Mouse (Mus musculus): ENCODE measurements around the gene Tbck. TPM values are rescaled to one million over a fixed set of nuclear protein-coding genes. Genes with fewer than 3 reads are reported as not detected.

Gene Tbck
- total RNA-seq, 2 experiments from 2014 or later, result 30.0 to 32.0 TPM

DNA sequence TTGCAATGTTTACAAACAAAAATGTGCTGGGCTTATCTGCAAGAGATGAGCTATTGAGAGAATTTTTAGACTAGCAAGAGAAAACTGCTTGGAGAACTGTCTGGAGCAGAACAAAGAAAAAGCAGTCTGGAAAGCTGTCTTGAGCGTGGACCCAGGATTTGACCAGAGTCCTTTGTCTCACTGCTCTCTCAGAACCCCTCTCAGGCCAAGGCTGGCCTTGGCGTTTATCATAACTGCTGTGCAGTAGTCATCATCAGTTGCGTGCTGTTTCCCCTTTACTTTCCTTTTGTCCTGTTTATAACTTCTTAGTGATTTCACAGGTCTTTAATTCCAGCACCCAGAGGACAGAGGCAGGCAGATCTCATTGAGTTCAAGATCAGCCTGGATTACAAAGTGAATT, 20.3 kb downstream of the Tbck start:
- Histone ChIP-seq H3K4me3 (no peak overlapping the region), H3K27ac (no peak overlapping the region)
- no peak for DNase-seq (ENCODE audit: extremely low spot score in 1 of 2, low spot score in 2 of 2)
- intact Hi-C loops (cut with DNase I), result loop anchor here (10.0 kb wide), 1 partner anchor 499 kb away; no protein-coding TSS in a partner anchor
- no peak for TF ChIP-seq CTCF (IDR thresholded peaks at IDR 0.05)

- intact Hi-C loops (cut with DNase I), result loop anchor here (10.0 kb wide), 1 partner anchor 502 kb away; no protein-coding TSS in a partner anchor
- TF ChIP-seq CTCF (IDR thresholded peaks at IDR 0.05), result no peak
- no peak for DNase-seq (ENCODE audit: extremely low spot score in 1 of 2, low spot score in 2 of 2)
- Histone ChIP-seq H3K27ac (no peak overlapping the region), H3K4me3 (no peak overlapping the region)
Measured at GRCm38 (mm10) chr3:132706977-132707376, 23.0 kb downstream of the Tbck start.

- no peak for TF ChIP-seq CTCF (IDR thresholded peaks at IDR 0.05)
- intact Hi-C loops (cut with DNase I), result no loop called here
- no peak for DNase-seq (ENCODE audit: extremely low spot score in 1 of 2, low spot score in 2 of 2)
- no peak overlapping the region for H3K4me3 ChIP-seq
- no peak overlapping the region for H3K27ac ChIP-seq
Measured at GRCm38 (mm10) chr3:132713913-132714312, 30.0 kb downstream of the Tbck start.

DNA sequence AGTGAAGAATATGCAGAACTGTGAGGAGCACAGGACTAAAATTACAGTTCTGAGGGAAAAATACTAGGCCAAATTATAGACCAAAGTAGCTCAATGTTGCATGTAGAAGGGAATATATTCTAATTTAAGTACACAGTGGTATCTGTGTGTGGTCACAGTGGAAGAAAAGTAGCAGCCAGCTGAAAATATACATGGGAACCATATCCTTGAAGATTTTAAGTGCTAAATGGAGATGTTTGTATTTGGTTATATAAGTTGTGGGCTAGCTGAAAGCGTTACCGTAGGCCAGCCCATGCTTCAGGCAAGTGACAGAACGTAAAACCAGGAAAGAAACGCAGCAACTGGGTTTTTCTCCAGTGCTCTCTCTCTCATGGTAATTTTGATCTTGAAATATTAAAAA, 33.4 kb downstream of the Tbck start:
- intact Hi-C loops (cut with DNase I), result no loop called here
- no peak for DNase-seq (ENCODE audit: extremely low spot score in 1 of 2, low spot score in 2 of 2)
- no peak for TF ChIP-seq CTCF (IDR thresholded peaks at IDR 0.05)
- no peak overlapping the region; the same call in 1 of the 2 replicates for H3K27ac ChIP-seq
- no peak overlapping the region for H3K4me3 ChIP-seq

DNA sequence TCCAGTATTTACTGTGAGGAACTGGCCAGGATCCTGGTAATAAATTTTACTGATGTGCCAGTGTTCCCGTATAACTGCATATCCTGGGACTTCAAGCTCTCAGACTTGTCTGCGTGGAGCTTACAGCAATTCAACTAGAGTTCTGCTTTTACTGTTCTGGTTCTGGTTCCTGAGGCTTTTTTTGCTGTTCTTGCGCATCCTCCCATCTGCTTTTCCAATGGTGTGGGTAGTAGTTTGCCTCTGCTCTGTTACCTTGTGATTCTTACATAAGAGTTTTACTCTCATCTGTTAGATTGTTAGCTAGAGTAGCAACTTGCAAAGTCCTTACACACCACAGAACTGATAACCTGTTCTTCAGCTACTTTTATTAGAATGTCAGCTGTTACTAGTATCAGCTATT, 40.4 kb downstream of the Tbck start:
- Histone ChIP-seq H3K4me3 (no peak overlapping the region), H3K27ac (0 out of 2 replicates have a peak overlapping the region, but pooled peaks have one; percentile 21)
- intact Hi-C loops (cut with DNase I), result no loop called here
- peak in 1 of 2 experiments; percentile 24 for DNase-seq (ENCODE audit: extremely low spot score in 1 of 2, low spot score in 2 of 2)
- TF ChIP-seq CTCF (IDR thresholded peaks at IDR 0.05), result no peak

- H3K27ac ChIP-seq, result no peak overlapping the region
- TF ChIP-seq CTCF (IDR thresholded peaks at IDR 0.05), result no peak
- intact Hi-C loops (cut with DNase I), result loop anchor here (5.0 kb wide), 1 partner anchor 528 kb away; no protein-coding TSS in a partner anchor
- no peak for DNase-seq (ENCODE audit: extremely low spot score in 1 of 2, low spot score in 2 of 2)
- H3K4me3 ChIP-seq, result no peak overlapping the region
Measured at GRCm38 (mm10) chr3:132744287-132745146, 60.6 kb downstream of the Tbck start.

DNA sequence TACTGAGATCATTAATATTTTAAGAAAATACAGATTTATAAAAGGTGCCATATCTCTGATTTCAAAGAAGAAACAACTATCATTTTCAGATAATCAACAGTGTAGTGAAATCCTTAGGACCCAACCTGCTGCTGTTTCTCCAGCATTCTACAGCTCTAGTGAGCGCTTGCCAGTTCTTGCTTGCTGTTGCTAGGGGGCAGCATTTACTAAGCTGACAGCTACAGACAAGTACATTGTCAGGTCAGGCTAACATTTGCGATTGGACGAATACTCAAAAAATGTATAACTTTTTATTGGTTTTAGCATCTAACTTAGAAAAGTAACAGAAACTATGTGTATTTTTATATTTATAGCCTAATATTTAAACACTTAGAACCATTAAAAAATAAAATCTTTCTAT, 63.1 kb downstream of the Tbck start:
- intact Hi-C loops (cut with DNase I), result loop anchor here (2.0 to 5.0 kb wide), 2 partner anchors 344 to 525 kb away; partner anchors contain the start of gene Ints12
- Histone ChIP-seq H3K27ac (no peak overlapping the region), H3K4me3 (no peak overlapping the region)
- DNase-seq (ENCODE audit: extremely low spot score in 1 of 2, low spot score in 2 of 2), result peak; percentile 36 to 50
- TF ChIP-seq CTCF (IDR thresholded peaks at IDR 0.05), result peak; percentile 86

DNA sequence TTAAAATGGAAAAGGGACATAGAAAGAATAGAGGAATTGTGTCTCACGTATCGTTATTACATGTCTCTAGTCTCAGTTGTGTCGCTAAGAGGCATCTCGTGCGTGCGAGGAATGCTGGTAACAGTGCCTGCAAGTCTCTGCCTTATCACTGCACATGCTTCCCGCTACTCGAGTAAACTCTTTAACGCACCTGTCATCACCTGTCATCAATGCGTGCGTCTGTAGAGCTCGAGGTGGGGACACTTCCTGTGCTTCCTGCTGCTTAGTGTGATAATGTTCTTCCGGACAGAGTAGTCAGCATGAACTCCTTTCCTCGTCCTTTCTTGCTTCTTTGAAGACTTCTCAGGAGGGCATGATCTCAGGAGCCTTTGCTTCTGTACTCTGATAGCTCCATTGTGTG, 63.8 kb downstream of the Tbck start:
- intact Hi-C loops (cut with DNase I), result loop anchor here (2.0 to 5.0 kb wide), 2 partner anchors 343 to 525 kb away; partner anchors contain the start of gene Ints12
- DNase-seq (ENCODE audit: extremely low spot score in 1 of 2, low spot score in 2 of 2), result no peak
- no peak for TF ChIP-seq CTCF (IDR thresholded peaks at IDR 0.05)

GRCm38 (mm10) chr3:132748750-132749149, 64.8 kb downstream of the Tbck start:
- no peak for DNase-seq (ENCODE audit: extremely low spot score in 1 of 2, low spot score in 2 of 2)
- H3K4me3 ChIP-seq, result no peak overlapping the region
- no peak overlapping the region for H3K27ac ChIP-seq
- intact Hi-C loops (cut with DNase I), result loop anchor here (5.0 kb wide), 1 partner anchor 524 kb away; no protein-coding TSS in a partner anchor
- no peak for TF ChIP-seq CTCF (IDR thresholded peaks at IDR 0.05)

More for the DNA sequence above, 63.8 kb downstream of the Tbck start:
- Histone ChIP-seq H3K4me3 (no peak overlapping the region), H3K27ac (no peak overlapping the region)

DNA sequence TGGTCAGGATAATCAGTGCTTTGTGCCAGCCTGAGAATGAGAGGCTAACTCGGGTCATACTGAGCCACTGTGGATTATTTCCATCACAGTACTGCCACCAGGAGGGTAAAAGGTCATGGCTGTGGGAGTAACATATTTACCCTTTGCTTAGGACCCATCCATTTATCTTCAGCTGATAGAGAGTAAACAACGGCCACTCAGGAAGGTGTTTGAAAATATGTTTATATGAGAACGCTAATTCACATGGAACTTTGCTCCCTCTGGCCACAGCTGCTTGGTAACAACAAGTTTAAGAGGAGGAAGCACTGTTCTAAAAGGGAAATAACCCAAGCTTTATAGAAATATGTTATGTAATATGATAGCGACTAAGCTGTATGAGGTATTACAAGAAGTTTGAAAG, 68.8 kb downstream of the Tbck start:
- intact Hi-C loops (cut with DNase I), result no loop called here
- no peak for DNase-seq (ENCODE audit: extremely low spot score in 1 of 2, low spot score in 2 of 2)
- no peak overlapping the region for H3K27ac ChIP-seq
- TF ChIP-seq CTCF (IDR thresholded peaks at IDR 0.05), result no peak
- no peak overlapping the region for H3K4me3 ChIP-seq

GRCm38 (mm10) chr3:132756274-132756673, 72.3 kb downstream of the Tbck start:
- H3K4me3 ChIP-seq, result no peak overlapping the region
- intact Hi-C loops (cut with DNase I), result no loop called here
- no peak for DNase-seq (ENCODE audit: extremely low spot score in 1 of 2, low spot score in 2 of 2)
- no peak for TF ChIP-seq CTCF (IDR thresholded peaks at IDR 0.05)
- H3K27ac ChIP-seq, result no peak overlapping the region

DNA sequence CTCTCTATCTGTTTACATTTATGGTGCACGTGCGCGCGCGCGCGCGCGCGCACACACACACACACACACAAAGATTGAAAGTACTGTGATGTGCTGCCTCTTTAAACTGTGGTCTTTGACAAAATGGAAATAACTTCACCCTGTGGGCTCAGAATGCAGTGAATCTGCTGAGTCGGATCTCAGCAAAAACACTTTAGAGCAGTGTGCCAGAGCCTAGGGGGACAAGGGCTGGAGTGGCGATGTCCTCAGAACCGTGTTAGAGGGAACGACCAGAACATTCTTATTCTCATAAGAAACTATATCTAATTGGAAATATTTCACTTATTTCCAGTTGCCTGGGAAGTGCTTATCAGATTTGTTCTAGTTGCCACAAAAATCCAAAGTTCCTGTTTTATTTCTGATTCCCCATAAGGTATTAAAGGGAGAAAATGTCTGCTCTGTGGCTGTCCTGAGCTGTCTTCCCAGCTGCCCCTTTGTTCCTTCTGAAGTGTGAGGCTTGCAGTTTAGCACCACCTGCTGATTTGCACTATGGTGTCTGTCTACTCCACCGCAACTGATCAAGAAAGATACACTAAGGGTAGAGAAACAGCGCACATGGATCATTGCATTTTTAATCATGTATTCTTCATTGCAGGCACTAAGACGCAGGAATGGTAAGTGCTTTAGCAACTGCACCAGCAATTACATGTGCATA, 82.2 kb downstream of the Tbck start:
- no peak for TF ChIP-seq CTCF (IDR thresholded peaks at IDR 0.05)
- H3K27ac ChIP-seq, result no peak overlapping the region
- no peak for DNase-seq (ENCODE audit: extremely low spot score in 1 of 2, low spot score in 2 of 2)
- intact Hi-C loops (cut with DNase I), result no loop called here
- no peak overlapping the region for H3K4me3 ChIP-seq
